Mouse (Mus musculus) kidney, adult 2 months (tissue): ENCODE data around the gene Gm21962.

ENCODE experiments used
- CTCF ChIP-seq: fragments of 200-500 bp; conservative IDR thresholded peaks from 2 replicates; pipeline ENCODE4 v1.5.1; 2011; ENCODE audit warnings: low read depth, mild to moderate bottlenecking, control low read depth, low read length, moderate library complexity, mixed read lengths; ENCODE audit not compliant: insufficient read depth, insufficient read length
- POLR2A ChIP-seq: fragments of 200-500 bp; IDR thresholded peaks from one replicate; pipeline ENCODE4 v1.6.1; 2011; ENCODE audit warnings: low read depth, low read length, control low read depth

DNA sequence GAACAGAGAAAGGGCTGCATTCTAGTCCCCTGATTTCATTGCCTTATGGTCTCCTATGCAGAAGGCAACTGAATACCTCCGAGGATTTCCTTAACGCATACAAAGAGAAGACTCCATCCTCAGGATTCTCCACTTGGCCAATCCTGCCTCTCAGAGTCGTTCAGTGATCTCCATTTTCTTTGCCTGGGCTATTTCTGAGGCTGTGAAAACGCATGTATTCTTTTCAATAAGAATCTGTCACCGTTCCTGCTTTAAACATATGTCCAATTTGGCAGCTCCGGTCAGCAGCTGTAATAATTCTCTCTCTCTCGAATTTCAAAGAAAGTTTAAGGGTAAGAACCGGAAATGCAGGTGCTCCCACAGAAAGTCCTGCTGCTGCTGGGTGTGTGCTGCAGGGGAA, 29.2 kb upstream of the Gm21962 start:
- TF ChIP-seq CTCF (no peak), POLR2A (no peak)
